Mouse (Mus musculus) liver, embryonic 12.5 days (tissue): Measurements from ENCODE around the gene Hdhd3. TPM values are rescaled to one million over a fixed set of nuclear protein-coding genes. Genes with fewer than 3 reads are reported as not detected.
A peak's percentile ranks its signal among the peaks of the same experiment; 100 is the strongest.

Source experiments
- ATAC-seq: fragments of 200-750 bp; cut with Nextera tagmentation; 2 replicates; pipeline ENCODE4 v1.8.0; 2017; ENCODE audit warnings: moderate number of reproducible peaks, mild to moderate bottlenecking, moderate library complexity
- H3K27ac ChIP-seq: fragments of 300-500 bp; sonication (generic); 2 replicates; pipeline ENCODE4 v1.5.1; 2016; ENCODE audit warnings: mild to moderate bottlenecking
- H3K27me3 ChIP-seq: fragments of 300-500 bp; sonication (generic); replicated peaks from 2 replicates; pipeline ENCODE4 v1.6.1; 2016; ENCODE audit warnings: mild to moderate bottlenecking, moderate library complexity
- H3K36me3 ChIP-seq: fragments of 300-500 bp; sonication (generic); 2 replicates; pipeline ENCODE4 v1.6.1; 2016; ENCODE audit warnings: mild to moderate bottlenecking, moderate library complexity
- H3K4me1 ChIP-seq: fragments of 300-500 bp; sonication (generic); 2 replicates; pipeline ENCODE4 v1.6.1; 2016
- H3K4me2 ChIP-seq: fragments of 300-500 bp; sonication (generic); 2 replicates; pipeline ENCODE4 v1.6.1; 2016; ENCODE audit warnings: mild to moderate bottlenecking, moderate library complexity
- H3K4me3 ChIP-seq: fragments of 300-500 bp; sonication (generic); 2 replicates; pipeline ENCODE4 v1.5.1; 2016; ENCODE audit warnings: mild to moderate bottlenecking, moderate library complexity
- H3K9ac ChIP-seq: fragments of 300-500 bp; sonication (generic); 2 replicates; pipeline ENCODE4 v1.6.1; 2016; ENCODE audit warnings: mild to moderate bottlenecking, moderate library complexity
- H3K9me3 ChIP-seq: fragments of 300-500 bp; sonication (generic); replicated peaks from 2 replicates; pipeline ENCODE4 v1.6.1; 2016; ENCODE audit warnings: mild to moderate bottlenecking, moderate library complexity
- WGBS: fragments of 180-500 bp; shearing (Covaris S2); methylation state at CpG from one replicate; pipeline ENCODE4 v1.1.7; 2016; ENCODE audit not compliant: insufficient replicate concordance; 5-methylcytosine and 5-hydroxymethylcytosine counted together
- polyA plus RNA-seq: library from polyadenylated mRNA; unstranded; fragments of >200 nt; fragmentation: Nextera tagmentation; extraction: Ambion mirVana; gene quantifications from 2 replicates; pipeline ENCODE4 v1.2.1, GENCODE M21; 2016

The Hdhd3 gene
- polyA plus RNA-seq, 1 experiment from 2014 or later: 4.6 TPM

DNA sequence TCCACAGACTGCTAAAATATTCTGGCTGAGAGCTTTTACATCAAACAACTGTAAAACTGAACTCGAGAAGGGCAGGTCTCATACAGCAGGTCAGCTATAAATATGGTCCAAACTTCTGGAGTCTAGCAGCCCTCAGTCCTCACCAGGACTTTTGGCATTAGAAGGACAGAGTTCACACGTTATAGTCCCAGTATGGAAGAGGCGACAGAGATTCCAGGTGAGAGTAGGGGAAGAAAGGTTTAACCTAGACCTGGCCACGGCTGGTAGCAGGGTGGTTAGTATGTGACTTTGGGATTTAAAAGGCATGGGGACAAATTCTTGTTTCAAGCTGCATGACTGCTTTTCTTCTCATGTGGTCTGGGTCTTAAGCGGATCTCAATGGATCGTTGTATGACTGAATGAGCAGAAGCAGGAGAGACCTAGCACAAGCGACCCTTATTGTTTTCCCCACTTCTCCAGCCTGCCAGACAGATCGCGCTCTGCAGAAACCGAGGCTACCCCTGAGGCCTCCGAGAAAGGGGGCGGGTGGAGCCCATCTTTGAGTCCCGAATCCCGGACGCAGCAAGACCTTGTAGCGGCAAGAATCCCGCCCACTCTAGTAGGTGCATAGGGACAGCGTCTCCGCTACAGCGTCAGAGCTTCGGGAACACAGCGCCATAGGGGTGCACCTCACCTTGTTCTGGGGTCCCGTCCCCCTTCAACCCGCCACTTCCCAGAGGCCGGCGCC, 16.0 kb upstream of the Hdhd3 start:
- no peaks in the 10 kb centered on the region for H3K27me3 ChIP-seq
- no peaks in the 10 kb centered on the region for H3K9me3 ChIP-seq
- peak overlapping the region; percentile 89 for H3K4me2 ChIP-seq
- H3K9ac ChIP-seq: peak overlapping the region; percentile 94
- H3K4me1 ChIP-seq: peaks cover 83% of the 10 kb centered on the region
- H3K27ac ChIP-seq: peak overlapping the region; percentile 99
- WGBS: 2% methylated on average over 26 of the region's 26 CpGs
- H3K4me3 ChIP-seq: peak overlapping the region; percentile 74
- H3K36me3 ChIP-seq: peaks cover 37% of the 10 kb centered on the region
- peak; percentile 16 for ATAC-seq

DNA sequence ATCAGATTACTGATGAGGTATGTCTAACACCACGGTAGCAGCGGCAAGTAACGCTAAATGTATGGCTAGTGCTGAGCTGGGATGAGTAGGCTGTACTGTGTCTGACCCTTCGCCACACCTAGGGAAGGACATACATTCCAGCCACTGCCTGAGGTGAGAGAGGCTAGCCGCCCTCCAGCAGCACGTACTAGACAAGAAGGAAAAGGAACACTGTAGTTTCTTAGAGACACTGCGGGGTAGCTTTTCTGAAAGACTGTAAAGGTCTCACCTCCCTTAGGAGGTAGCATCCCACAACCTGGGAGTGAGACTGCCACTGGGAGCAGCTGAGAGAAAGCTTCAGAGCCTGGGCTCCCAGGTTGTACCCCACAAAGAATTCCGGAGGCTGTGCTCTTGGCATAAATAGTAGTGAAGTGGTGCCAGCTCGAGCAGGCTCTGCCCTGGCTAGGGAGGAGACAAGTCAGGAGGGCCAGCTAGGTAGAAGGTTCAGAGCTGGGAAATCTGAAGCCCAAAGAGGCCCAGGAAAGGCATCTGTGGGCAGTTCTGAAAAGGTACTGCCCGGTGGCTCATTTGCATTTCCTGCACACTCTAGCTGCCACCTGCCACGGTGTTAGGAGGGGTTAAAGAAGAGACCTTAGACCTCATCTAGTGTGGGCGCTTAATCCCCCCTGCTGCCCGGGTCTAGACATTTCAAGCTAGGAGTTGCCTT, 15.3 kb upstream of the Hdhd3 start:
- Histone ChIP-seq H3K4me2 (peak overlapping the region; percentile 89), H3K27me3 (no peaks in the 10 kb centered on the region), H3K4me3 (peak overlapping the region; percentile 74), H3K9ac (peak overlapping the region; percentile 94), H3K27ac (peak overlapping the region; percentile 99), H3K4me1 (peaks cover 83% of the 10 kb centered on the region), H3K9me3 (no peaks in the 10 kb centered on the region), H3K36me3 (peaks cover 39% of the 10 kb centered on the region)
- ATAC-seq: no peak
- WGBS: 34% methylated on average over 13 of the region's 13 CpGs

DNA sequence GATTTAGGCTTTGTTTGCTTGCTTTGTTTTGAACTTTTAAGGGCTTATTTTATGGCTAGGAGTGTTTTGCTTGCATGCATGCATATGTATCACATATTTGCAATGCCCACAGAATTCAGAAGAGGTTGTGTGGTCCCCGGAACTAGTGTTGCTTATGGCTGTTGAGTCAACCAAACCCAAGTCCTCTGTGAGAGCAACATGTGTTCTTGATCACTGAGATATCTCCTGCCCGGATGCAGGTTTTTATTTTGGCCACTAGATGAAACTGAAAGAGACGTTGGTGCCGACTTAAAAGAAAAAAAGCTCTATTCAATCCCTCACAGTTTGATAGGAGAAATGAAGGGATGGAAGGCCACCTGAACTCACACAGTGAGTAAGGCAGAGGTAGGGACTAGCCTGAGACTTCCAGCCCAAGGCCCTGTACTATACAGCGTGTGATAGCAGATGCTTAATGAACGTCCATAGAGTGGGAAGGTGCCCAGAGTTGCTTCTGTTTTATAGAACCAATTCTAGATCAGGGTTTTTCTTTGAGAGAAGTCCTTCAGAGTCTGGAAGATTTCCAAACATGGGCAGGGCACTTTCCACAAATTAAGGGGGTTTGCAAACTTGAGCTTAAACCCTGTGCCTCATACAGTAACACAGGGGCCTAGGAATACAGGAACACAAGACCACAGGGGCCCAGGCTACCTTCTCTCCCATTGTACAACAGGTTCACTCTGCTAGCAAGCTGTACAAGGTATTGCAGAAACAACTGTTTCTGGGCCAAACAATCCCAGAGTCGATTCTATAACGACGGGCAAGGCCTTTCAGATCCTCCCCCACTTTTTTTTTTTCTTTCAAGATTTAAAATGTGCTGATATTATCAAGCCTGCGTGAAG, 14.5 kb upstream of the Hdhd3 start:
- peak overlapping the region; percentile 89 for H3K4me2 ChIP-seq
- peak overlapping the region; percentile 99 for H3K27ac ChIP-seq
- H3K9ac ChIP-seq: peak overlapping the region; percentile 94
- 42% methylated on average over 10 of the region's 10 CpGs for WGBS
- no peaks in the 10 kb centered on the region for H3K9me3 ChIP-seq
- peaks cover 39% of the 10 kb centered on the region for H3K36me3 ChIP-seq
- H3K27me3 ChIP-seq: no peaks in the 10 kb centered on the region
- no peak for ATAC-seq
- H3K4me1 ChIP-seq: peaks cover 83% of the 10 kb centered on the region
- H3K4me3 ChIP-seq: peak overlapping the region; percentile 74

DNA sequence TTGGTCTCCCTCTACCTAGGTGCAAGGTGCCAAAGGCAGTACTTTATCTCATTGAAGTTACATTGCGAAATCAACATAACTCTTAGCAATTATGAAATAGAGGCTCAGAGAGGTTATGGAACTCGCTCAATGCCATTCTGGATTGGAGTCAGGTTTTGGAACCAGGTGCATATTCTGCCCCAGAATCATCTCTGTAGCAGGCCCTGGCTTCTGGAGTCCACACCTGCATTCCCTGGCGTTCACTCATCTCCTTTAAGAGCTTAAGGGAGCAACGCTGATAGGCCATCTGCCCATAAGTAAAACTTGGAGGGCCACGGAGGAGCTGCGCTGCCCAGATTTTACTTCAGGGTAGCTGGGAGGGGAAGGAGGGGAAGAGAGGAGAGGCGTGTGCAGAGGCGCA, 13.8 kb upstream of the Hdhd3 start:
- Histone ChIP-seq H3K9me3 (no peaks in the 10 kb centered on the region), H3K36me3 (peaks cover 39% of the 10 kb centered on the region), H3K4me1 (peaks cover 83% of the 10 kb centered on the region), H3K4me3 (peak overlapping the region; percentile 74), H3K27ac (peak overlapping the region; percentile 99), H3K9ac (peak overlapping the region; percentile 94), H3K27me3 (no peaks in the 10 kb centered on the region), H3K4me2 (peak overlapping the region; percentile 89)
- WGBS: 33% methylated on average over 8 of the region's 8 CpGs
- peak; percentile 10 for ATAC-seq

DNA sequence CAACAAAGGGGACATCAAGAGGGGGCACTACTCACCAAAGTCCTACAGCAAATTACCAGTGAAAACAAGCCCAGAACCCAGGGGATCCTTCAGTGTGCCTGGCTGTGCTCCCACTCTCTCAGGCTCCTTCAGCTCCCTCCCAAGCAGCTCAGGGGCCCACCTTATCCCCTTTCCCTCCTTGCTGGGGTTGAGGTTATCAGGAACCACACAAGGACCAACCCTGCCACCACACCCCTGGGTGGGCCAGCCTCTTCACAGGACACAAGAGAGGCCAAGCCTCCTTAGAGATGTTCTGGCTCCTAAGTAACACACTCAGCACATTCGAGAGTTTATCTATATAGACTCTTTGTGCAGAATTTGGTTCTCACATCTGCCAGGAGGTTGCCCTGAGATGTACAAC, 13.3 kb upstream of the Hdhd3 start:
- H3K36me3 ChIP-seq: peaks cover 43% of the 10 kb centered on the region
- peak overlapping the region; percentile 99 for H3K27ac ChIP-seq
- peak; percentile 93 for ATAC-seq
- H3K4me1 ChIP-seq: peaks cover 85% of the 10 kb centered on the region
- peak overlapping the region; percentile 94 for H3K9ac ChIP-seq
- peak overlapping the region; percentile 89 for H3K4me2 ChIP-seq
- no peaks in the 10 kb centered on the region for H3K9me3 ChIP-seq
- 11% methylated on average over 1 of the region's 1 CpGs for WGBS
- H3K4me3 ChIP-seq: peak overlapping the region; percentile 74
- no peaks in the 10 kb centered on the region for H3K27me3 ChIP-seq

DNA sequence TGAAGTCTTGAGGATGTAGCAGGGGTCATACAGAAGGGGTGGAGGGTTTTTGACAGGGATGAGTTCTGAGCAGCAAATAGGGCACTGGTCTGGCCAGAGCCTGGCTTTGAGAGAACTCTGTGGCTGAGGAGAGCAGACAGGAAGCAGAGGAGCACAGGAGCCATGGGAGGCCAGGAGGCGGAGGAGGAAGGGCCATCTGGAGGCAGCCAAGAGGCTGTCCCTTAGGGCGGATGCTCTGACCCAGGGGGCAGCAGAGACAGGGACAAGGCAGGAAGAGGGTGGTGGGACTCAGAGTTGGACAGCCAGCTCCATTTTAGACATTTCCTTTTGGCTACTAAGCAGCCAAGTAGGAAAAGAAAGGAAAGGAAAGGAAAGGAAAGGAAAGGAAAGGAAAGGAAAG, 12.8 kb upstream of the Hdhd3 start:
- 13% methylated on average over 2 of the region's 2 CpGs for WGBS
- Histone ChIP-seq H3K4me2 (peak overlapping the region; percentile 89), H3K27me3 (no peaks in the 10 kb centered on the region), H3K27ac (peak overlapping the region; percentile 99), H3K9me3 (no peaks in the 10 kb centered on the region), H3K4me1 (peaks cover 87% of the 10 kb centered on the region), H3K9ac (peak overlapping the region; percentile 94), H3K36me3 (peaks cover 48% of the 10 kb centered on the region), H3K4me3 (peak overlapping the region; percentile 74)
- ATAC-seq: no peak; the same call in 1 of the 2 replicates

DNA sequence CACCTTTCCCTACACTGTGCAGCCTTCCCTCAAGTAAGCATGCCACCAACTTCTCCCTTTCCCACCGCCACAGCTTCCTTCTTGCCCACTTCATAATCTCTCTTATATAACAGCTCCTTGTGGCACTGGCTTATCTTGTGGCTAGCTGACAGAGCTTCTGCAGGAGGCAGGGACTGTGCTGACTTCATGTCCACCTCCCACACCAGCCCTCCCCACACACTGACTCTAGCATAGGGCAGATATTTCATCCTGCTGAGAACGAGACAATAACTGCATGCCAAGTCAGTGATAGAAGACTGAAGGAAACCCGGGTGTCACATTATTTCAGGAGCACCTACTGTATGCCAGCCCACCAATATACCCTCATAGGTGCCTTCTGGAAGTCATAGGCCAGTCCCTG, 12.2 kb upstream of the Hdhd3 start:
- no peaks in the 10 kb centered on the region for H3K27me3 ChIP-seq
- peak overlapping the region; percentile 74 for H3K4me3 ChIP-seq
- peak overlapping the region; percentile 94 for H3K9ac ChIP-seq
- H3K9me3 ChIP-seq: no peaks in the 10 kb centered on the region
- peak overlapping the region; percentile 99 for H3K27ac ChIP-seq
- H3K36me3 ChIP-seq: peaks cover 54% of the 10 kb centered on the region
- peak; percentile 24 for ATAC-seq
- WGBS: 14% methylated on average over 3 of the region's 3 CpGs
- H3K4me1 ChIP-seq: peaks cover 87% of the 10 kb centered on the region
- H3K4me2 ChIP-seq: peak overlapping the region; percentile 89

DNA sequence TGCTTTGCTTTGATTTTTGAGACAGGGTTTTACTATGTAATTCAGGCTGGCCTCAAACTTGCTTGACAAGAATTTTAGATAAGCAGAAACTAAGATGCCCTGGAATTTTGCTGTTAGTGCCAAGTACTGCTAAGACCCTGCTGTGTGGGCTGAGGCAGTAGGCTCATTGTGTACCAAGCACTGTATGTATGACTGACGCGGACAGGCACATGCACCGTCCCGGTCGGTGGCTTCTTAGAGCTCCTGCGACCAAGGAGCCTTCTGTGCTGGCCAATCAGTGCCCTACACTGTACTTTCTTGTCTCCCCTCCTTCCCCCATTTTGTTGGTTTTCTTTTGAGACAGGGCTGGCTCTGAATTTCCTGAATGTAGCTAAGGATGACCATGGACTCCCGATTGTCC, 11.7 kb upstream of the Hdhd3 start:
- peaks cover 59% of the 10 kb centered on the region for H3K36me3 ChIP-seq
- peaks cover 88% of the 10 kb centered on the region for H3K4me1 ChIP-seq
- no peak for ATAC-seq

DNA sequence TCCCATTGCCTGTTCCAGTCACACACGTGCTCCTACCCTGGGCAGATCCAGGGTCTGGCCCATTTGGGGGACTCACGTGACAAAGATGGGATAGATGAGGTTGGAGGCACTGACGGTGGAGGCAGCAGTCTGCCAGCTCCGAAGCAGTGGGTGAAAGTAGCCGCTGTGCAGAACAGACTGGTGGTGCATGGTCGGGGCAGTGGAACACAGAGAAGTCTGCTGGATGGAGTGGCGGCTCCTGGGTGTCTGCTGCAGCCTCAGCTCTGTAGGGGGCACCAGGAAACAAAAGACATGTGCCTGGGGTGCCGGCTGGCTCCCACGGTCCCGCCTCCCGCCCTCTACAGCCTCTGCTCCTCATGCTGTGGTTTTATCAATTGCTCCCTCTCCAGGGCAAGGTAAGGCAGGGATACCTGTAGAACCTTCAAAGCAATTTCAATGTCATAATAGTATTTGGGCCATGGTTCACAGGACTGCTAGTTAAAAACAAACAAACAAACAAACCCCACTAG, 10.8 kb upstream of the Hdhd3 start:
- peaks cover 68% of the 10 kb centered on the region for H3K36me3 ChIP-seq
- peak overlapping the region; percentile 69 for H3K27ac ChIP-seq
- no peaks in the 10 kb centered on the region for H3K27me3 ChIP-seq
- H3K9ac ChIP-seq: peak overlapping the region; percentile 60
- WGBS: 60% methylated on average over 11 of the region's 11 CpGs
- ATAC-seq: no peak
- peak overlapping the region; percentile 74 for H3K4me3 ChIP-seq
- peaks cover 93% of the 10 kb centered on the region for H3K4me1 ChIP-seq
- no peaks in the 10 kb centered on the region for H3K9me3 ChIP-seq
- peak overlapping the region; percentile 89 for H3K4me2 ChIP-seq

More for the DNA sequence above, 11.7 kb upstream of the Hdhd3 start:
- Histone ChIP-seq H3K4me2 (peak overlapping the region; percentile 89), H3K4me3 (peak overlapping the region; percentile 74), H3K9ac (peak overlapping the region; percentile 94), H3K27me3 (no peaks in the 10 kb centered on the region), H3K9me3 (no peaks in the 10 kb centered on the region), H3K27ac (peak overlapping the region; percentile 99)
- WGBS: 64% methylated on average over 7 of the region's 7 CpGs

DNA sequence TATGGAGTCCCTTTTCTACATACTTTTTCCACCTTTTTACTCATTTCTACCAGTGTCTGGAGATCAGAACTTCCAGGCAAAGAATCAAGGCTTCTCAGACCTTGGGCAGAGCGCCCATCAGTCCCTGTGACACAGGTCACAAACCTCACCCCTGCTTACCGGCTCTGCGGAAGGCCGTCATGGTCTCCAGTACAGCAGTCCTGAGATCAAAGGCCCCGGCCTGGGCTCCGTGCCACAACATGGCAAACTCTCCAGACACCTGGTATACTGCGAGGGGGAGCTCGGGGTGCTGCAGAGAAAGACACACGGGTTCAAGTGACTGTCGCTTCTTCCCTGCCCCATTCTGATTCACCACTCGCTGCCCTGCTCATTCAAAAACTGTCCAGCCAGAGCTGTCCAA, 6.7 kb upstream of the Hdhd3 start:
- ATAC-seq: no peak
- Histone ChIP-seq H3K4me3 (no peak overlapping the region), H3K4me1 (peaks cover 70% of the 10 kb centered on the region), H3K27me3 (no peaks in the 10 kb centered on the region), H3K9me3 (no peaks in the 10 kb centered on the region), H3K9ac (no peak overlapping the region), H3K36me3 (peaks cover 77% of the 10 kb centered on the region), H3K27ac (peak overlapping the region; percentile 69), H3K4me2 (peak overlapping the region; percentile 89; the same call in 1 of the 2 replicates)
- WGBS: 91% methylated on average over 11 of the region's 11 CpGs

DNA sequence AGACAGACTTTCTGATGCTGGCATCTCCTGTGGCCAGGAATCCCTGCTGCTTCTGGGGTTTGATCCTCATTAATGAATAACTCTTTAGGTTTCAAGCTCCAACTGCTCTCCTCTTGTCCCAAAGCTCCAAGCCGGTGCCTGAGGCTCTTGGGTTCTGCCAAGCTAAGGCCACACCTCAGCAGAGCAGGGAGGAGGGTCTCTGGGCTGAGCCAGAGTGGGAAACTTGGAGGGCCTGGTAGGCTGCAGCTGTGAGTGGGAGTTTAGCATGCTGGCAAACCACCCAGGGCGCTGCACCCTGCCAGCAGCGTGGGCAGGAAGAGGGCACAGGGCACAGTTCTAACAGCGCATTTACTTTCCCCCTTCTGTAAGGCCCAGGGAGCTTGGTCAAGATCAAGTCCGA, 5.6 kb upstream of the Hdhd3 start:
- Histone ChIP-seq H3K27ac (peak overlapping the region; percentile 50), H3K27me3 (no peaks in the 10 kb centered on the region), H3K36me3 (peaks cover 69% of the 10 kb centered on the region), H3K4me1 (peaks cover 63% of the 10 kb centered on the region), H3K9ac (no peak overlapping the region), H3K4me2 (no peak overlapping the region), H3K9me3 (no peaks in the 10 kb centered on the region), H3K4me3 (no peak overlapping the region)
- no peak for ATAC-seq
- 89% methylated on average over 5 of the region's 5 CpGs for WGBS
